Mouse (Mus musculus): Measurements from ENCODE around the gene Kcnd3. TPM values are rescaled to one million over a fixed set of nuclear protein-coding genes. Genes with fewer than 3 reads are reported as not detected.

Gene Kcnd3
- polyA plus RNA-seq, 2 experiments: 0.01 to 0.08 TPM

DNA sequence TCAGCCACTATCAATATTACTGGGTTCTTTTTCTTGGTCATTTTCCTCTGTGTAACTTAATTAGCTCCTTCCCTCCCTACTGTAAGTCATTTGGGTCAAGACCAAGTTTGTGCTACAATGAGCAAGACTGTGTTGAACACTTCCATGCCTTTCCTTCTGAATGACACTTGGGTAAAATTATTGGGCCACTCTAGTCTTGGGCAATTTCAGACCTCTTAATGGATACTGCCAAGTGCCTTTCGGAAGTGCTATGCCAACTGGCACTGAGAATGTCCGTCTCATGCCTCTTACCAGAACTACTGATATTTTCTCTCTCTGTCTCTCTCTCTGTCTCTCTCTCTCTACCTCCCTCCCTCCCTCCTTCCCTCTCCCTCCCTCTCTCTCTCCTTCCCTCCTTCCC lies 173.8 kb downstream of the Kcnd3 start:
- Histone ChIP-seq H3K4me3 (ENCODE audit: insufficient read depth in 1 of 2, low read depth in 2 of 2, low read length in 2 of 2) (no peak overlapping the region), H3K9me3 (ENCODE audit: control insufficient read depth, low read length) (no peaks in the 10 kb centered on the region), H3K4me1 (replicated peaks; ENCODE audit: control insufficient read depth in 2 of 2, insufficient read depth in 2 of 2, low read length in 1 of 2) (no peaks in the 10 kb centered on the region), H3K4me2 (ENCODE audit: low read depth) (no peak overlapping the region), H3K9ac (replicated peaks) (no peak overlapping the region), H3K36me3 (replicated peaks; ENCODE audit: control insufficient read depth, insufficient read depth, low read depth) (no peaks in the 10 kb centered on the region), H3K27me3 (ENCODE audit: control insufficient read depth, insufficient read depth, low read length) (no peaks in the 10 kb centered on the region), H3K27ac (no peak overlapping the region)
- 72% methylated on average over 2 of the region's 2 CpGs for WGBS (ENCODE audit: insufficient replicate concordance)
- no peak for DNase-seq (ENCODE audit: low read depth in 3 of 3, low spot score in 3 of 3)
- TF ChIP-seq EP300 (IDR thresholded peaks at IDR 0.05; ENCODE audit: low read depth) (no peak), CTCF (IDR thresholded peaks at IDR 0.05; ENCODE audit: low read depth) (no peak)
- ATAC-seq (ENCODE audit: insufficient read depth): no peak

DNA sequence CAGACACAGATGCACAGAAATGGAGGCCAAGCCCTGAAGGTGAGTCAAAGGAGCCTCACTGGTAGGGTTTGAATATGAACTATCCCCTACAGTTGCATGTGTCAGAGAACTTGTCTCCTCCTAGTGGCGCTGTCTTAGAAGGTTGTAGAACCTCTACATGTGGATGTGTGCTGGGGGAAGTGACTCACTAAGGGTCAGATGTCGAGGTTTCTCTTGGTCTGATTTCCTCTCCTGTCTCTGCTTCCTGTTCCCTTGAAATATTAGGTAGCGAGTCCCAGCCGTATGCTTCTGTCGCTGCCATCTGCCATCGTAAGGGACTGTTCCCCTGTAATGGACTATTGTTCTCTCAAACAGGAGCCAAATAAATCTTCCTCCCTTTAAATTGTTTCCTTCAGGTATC lies 175.1 kb downstream of the Kcnd3 start:
- no peak overlapping the region for H3K9ac ChIP-seq (replicated peaks)
- H3K9me3 ChIP-seq (ENCODE audit: control insufficient read depth, low read length): no peaks in the 10 kb centered on the region
- H3K4me2 ChIP-seq (ENCODE audit: low read depth): no peak overlapping the region
- no peaks in the 10 kb centered on the region for H3K27me3 ChIP-seq (ENCODE audit: control insufficient read depth, insufficient read depth, low read length)
- H3K4me1 ChIP-seq (replicated peaks; ENCODE audit: control insufficient read depth in 2 of 2, insufficient read depth in 2 of 2, low read length in 1 of 2): no peaks in the 10 kb centered on the region
- ATAC-seq (ENCODE audit: insufficient read depth) (no peak), DNase-seq (ENCODE audit: low read depth in 3 of 3, low spot score in 3 of 3) (no peak)
- no peaks in the 10 kb centered on the region for H3K36me3 ChIP-seq (replicated peaks; ENCODE audit: control insufficient read depth, insufficient read depth, low read depth)
- no peak overlapping the region for H3K27ac ChIP-seq
- 9% methylated on average over 6 of the region's 6 CpGs for WGBS (ENCODE audit: insufficient replicate concordance)
- TF ChIP-seq EP300 (IDR thresholded peaks at IDR 0.05; ENCODE audit: low read depth): no peak
- TF ChIP-seq CTCF (IDR thresholded peaks at IDR 0.05; ENCODE audit: low read depth): no peak
- H3K4me3 ChIP-seq (ENCODE audit: insufficient read depth in 1 of 2, low read depth in 2 of 2, low read length in 2 of 2): no peak overlapping the region

- H3K27ac ChIP-seq: no peak overlapping the region
- no peaks in the 10 kb centered on the region for H3K4me1 ChIP-seq (replicated peaks; ENCODE audit: control insufficient read depth in 2 of 2, insufficient read depth in 2 of 2, low read length in 1 of 2)
- ATAC-seq (ENCODE audit: insufficient read depth): no peak
- no peak for DNase-seq (ENCODE audit: low read depth in 3 of 3, low spot score in 3 of 3)
- H3K4me3 ChIP-seq (ENCODE audit: insufficient read depth in 1 of 2, low read depth in 2 of 2, low read length in 2 of 2): no peak overlapping the region
- no peaks in the 10 kb centered on the region for H3K9me3 ChIP-seq (ENCODE audit: control insufficient read depth, low read length)
- TF ChIP-seq CTCF (IDR thresholded peaks at IDR 0.05; ENCODE audit: low read depth) (no peak), EP300 (IDR thresholded peaks at IDR 0.05; ENCODE audit: low read depth) (no peak)
- no peaks in the 10 kb centered on the region for H3K36me3 ChIP-seq (replicated peaks; ENCODE audit: control insufficient read depth, insufficient read depth, low read depth)
- no peak overlapping the region for H3K4me2 ChIP-seq (ENCODE audit: low read depth)
- WGBS (ENCODE audit: insufficient replicate concordance): 38% methylated on average over 2 of the region's 2 CpGs
- H3K27me3 ChIP-seq (ENCODE audit: control insufficient read depth, insufficient read depth, low read length): no peaks in the 10 kb centered on the region
- H3K9ac ChIP-seq (replicated peaks): no peak overlapping the region
These were observed 180.2 kb downstream of the Kcnd3 start for GRCm38 (mm10) chr3:105632296-105632695.

- Histone ChIP-seq H3K27me3 (ENCODE audit: control insufficient read depth, insufficient read depth, low read length) (no peaks in the 10 kb centered on the region), H3K36me3 (replicated peaks; ENCODE audit: control insufficient read depth, insufficient read depth, low read depth) (no peaks in the 10 kb centered on the region), H3K27ac (no peak overlapping the region), H3K4me3 (ENCODE audit: insufficient read depth in 1 of 2, low read depth in 2 of 2, low read length in 2 of 2) (no peak overlapping the region), H3K9me3 (ENCODE audit: control insufficient read depth, low read length) (no peaks in the 10 kb centered on the region), H3K9ac (replicated peaks) (no peak overlapping the region), H3K4me2 (ENCODE audit: low read depth) (no peak overlapping the region), H3K4me1 (replicated peaks; ENCODE audit: control insufficient read depth in 2 of 2, insufficient read depth in 2 of 2, low read length in 1 of 2) (no peaks in the 10 kb centered on the region)
- 66% methylated on average over 3 of the region's 3 CpGs for WGBS (ENCODE audit: insufficient replicate concordance)
- ATAC-seq (ENCODE audit: insufficient read depth): no peak
- no peak for DNase-seq (ENCODE audit: low read depth in 3 of 3, low spot score in 3 of 3)
- TF ChIP-seq EP300 (IDR thresholded peaks at IDR 0.05; ENCODE audit: low read depth): no peak
- no peak for TF ChIP-seq CTCF (IDR thresholded peaks at IDR 0.05; ENCODE audit: low read depth)
These were observed 180.9 kb downstream of the Kcnd3 start for GRCm38 (mm10) chr3:105633021-105633420.

DNA sequence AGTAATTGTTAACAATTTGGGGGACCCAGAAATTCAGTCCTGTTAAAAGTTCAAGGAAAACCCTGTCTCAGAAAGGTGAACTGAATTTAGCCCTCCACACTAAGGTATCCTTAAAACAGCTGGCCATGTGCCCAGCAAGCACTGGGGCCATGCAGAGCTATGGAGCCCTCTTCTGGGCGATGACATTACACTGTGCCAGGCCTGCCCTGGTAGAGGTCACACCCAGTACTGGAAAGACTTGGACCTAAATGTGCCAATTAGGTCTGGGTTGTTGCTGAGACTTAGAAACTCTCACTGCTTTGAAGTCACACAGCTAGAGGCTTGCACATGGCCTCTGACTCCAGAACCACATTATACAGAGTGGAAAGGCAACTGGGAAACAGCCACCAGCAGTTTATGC lies 190.1 kb downstream of the Kcnd3 start:
- Histone ChIP-seq H3K4me1 (replicated peaks; ENCODE audit: control insufficient read depth in 2 of 2, insufficient read depth in 2 of 2, low read length in 1 of 2) (no peaks in the 10 kb centered on the region), H3K9ac (replicated peaks) (no peak overlapping the region), H3K36me3 (replicated peaks; ENCODE audit: control insufficient read depth, insufficient read depth, low read depth) (no peaks in the 10 kb centered on the region), H3K9me3 (ENCODE audit: control insufficient read depth, low read length) (no peaks in the 10 kb centered on the region), H3K27ac (no peak overlapping the region), H3K27me3 (ENCODE audit: control insufficient read depth, insufficient read depth, low read length) (no peaks in the 10 kb centered on the region), H3K4me3 (ENCODE audit: insufficient read depth in 1 of 2, low read depth in 2 of 2, low read length in 2 of 2) (no peak overlapping the region), H3K4me2 (ENCODE audit: low read depth) (no peak overlapping the region)
- ATAC-seq (ENCODE audit: insufficient read depth): no peak
- TF ChIP-seq CTCF (IDR thresholded peaks at IDR 0.05; ENCODE audit: low read depth) (no peak), EP300 (IDR thresholded peaks at IDR 0.05; ENCODE audit: low read depth) (no peak)
- DNase-seq (ENCODE audit: low read depth in 3 of 3, low spot score in 3 of 3): no peak
- 50% methylated on average over 1 of the region's 1 CpGs for WGBS (ENCODE audit: insufficient replicate concordance)
